8 mouse cellular contexts compared by ENCODE assay signal in genomic region chr15:102516293-102516692, GRCm38 (mm10). TPM values are rescaled to one million over a fixed set of nuclear protein-coding genes. Genes with fewer than 3 reads are reported as not detected.
DNase-seq lines count a peak whose midpoint lies in the region; ATAC-seq lines count a peak whose summit lies in the region.

No protein-coding gene starts in this region.

- peak; percentile 61 for DNase-seq in left cerebral cortex, postnatal 4 days
- DNase-seq in left cerebral cortex, adult 8-10 months (ENCODE audit: low spot score in 2 of 2) = no peak
- peak; percentile 47 for DNase-seq in ZHBTc4 (ENCODE audit: low read depth, low spot score)
- DNase-seq in forebrain, embryonic 14.5 days (ENCODE audit: low spot score) = peak; percentile 43
- DNase-seq in liver, embryonic 13.5 days = no peak
- DNase-seq in adrenal gland, postnatal 14 days = no peak
- DNase-seq in adrenal gland, postnatal 36 days = no peak

- H3K36me3 ChIP-seq in forebrain, embryonic 14.5 days (ENCODE audit: control insufficient read depth, insufficient read depth, low read length) = peaks cover 4% of the 10 kb centered on the region; the same call in 1 of the 2 replicates
- peaks cover 7% of the 10 kb centered on the region; the same call in 1 of the 2 replicates for H3K36me3 ChIP-seq in liver, embryonic 13.5 days

- peak overlapping the region; percentile 61 for H3K4me2 ChIP-seq in forebrain, embryonic 14.5 days (ENCODE audit: low read length)
- peak overlapping the region; percentile 98 for H3K4me2 ChIP-seq in liver, embryonic 13.5 days

- peak overlapping the region; percentile 87 for H3K9ac ChIP-seq in forebrain, embryonic 14.5 days (ENCODE audit: low read length)
- peak overlapping the region; percentile 75 for H3K9ac ChIP-seq in liver, embryonic 13.5 days

- 0 out of 2 replicates have a peak, but pooled peaks have one; percentile 0 for ATAC-seq in forebrain, embryonic 14.5 days
- ATAC-seq in liver, embryonic 13.5 days (ENCODE audit: low read depth) = no peak
- no peak for ATAC-seq in monocyte, adult 5-6 weeks (replicated peaks; ENCODE audit: insufficient number of reproducible peaks, low FRiP score, low TSS enrichment, poor library complexity, severe bottlenecking)

- H3K27ac ChIP-seq in forebrain, embryonic 14.5 days (ENCODE audit: low read depth, low read length) = peak overlapping the region; percentile 87
- H3K27ac ChIP-seq in liver, embryonic 13.5 days = no peak overlapping the region

- no peaks in the 10 kb centered on the region for H3K27me3 ChIP-seq in forebrain, embryonic 14.5 days (replicated peaks; ENCODE audit: control insufficient read depth, insufficient read depth, low read length)
- peaks cover 15% of the 10 kb centered on the region; the same call in 1 of the 2 replicates for H3K27me3 ChIP-seq in liver, embryonic 13.5 days

- H3K9me3 ChIP-seq in forebrain, embryonic 14.5 days (replicated peaks; ENCODE audit: control insufficient read depth, low read length) = no peaks in the 10 kb centered on the region
- H3K9me3 ChIP-seq in liver, embryonic 13.5 days (replicated peaks) = no peaks in the 10 kb centered on the region

- H3K4me3 ChIP-seq in forebrain, embryonic 14.5 days (ENCODE audit: low read depth, low read length) = peak overlapping the region; percentile 75
- peak overlapping the region; percentile 81 for H3K4me3 ChIP-seq in liver, embryonic 13.5 days (replicated peaks)

- WGBS in forebrain, embryonic 14.5 days = 0% methylated on average over 12 of the region's 12 CpGs
- 11% methylated on average over 12 of the region's 12 CpGs for WGBS in liver, embryonic 13.5 days (ENCODE audit: insufficient replicate concordance)

- peaks cover 26% of the 10 kb centered on the region for H3K4me1 ChIP-seq in forebrain, embryonic 14.5 days (ENCODE audit: control insufficient read depth, insufficient read depth, low read length)
- peaks cover 50% of the 10 kb centered on the region for H3K4me1 ChIP-seq in liver, embryonic 13.5 days (replicated peaks)

- intact Hi-C loops in left cerebral cortex, postnatal 4 days (cut with DNase I) = no loop called here

RNA-seq across cellular contexts. Expression of gene Map3k12, which starts 0.6 kb away (rescaled TPM):
- 10 to 100 TPM; 90.1 to 93.0 TPM for total RNA-seq in left cerebral cortex, postnatal 4 days (2021)
- 10 to 100 TPM; 85.6 to 93.8 (median 89.3) TPM for total RNA-seq in left cerebral cortex, adult 8-10 months (2022)
- polyA plus RNA-seq in forebrain, embryonic 14.5 days (2014; fragmentation: Nextera tagmentation; extraction: Ambion mirVana) = 28.6 and 36.9 TPM in 2 replicates
- 1.8 and 2.1 TPM in 2 replicates for polyA plus RNA-seq in liver, embryonic 13.5 days (2015; fragmentation: Nextera tagmentation; extraction: Ambion mirVana)
- 0.32 to 1.2 TPM (median 0.97 TPM) in 3 replicates for total RNA-seq in monocyte, adult 5-6 weeks (2017)
- total RNA-seq in adrenal gland, postnatal 14 days (2021) = 8.2 and 9.4 TPM in 2 replicates
- total RNA-seq in adrenal gland, postnatal 36 days (2021) = 1 to 10 TPM; 8.0 to 8.9 TPM

RNA-seq across cellular contexts. Expression of gene Tarbp2, which starts 1.7 kb away (rescaled TPM):
- total RNA-seq in left cerebral cortex, postnatal 4 days (2021) = 10 to 100 TPM; 71.4 to 72.0 TPM
- 10 to 100 TPM; 30.3 to 37.4 (median 35.2) TPM for total RNA-seq in left cerebral cortex, adult 8-10 months (2022)
- 83.9 and 90.7 TPM in 2 replicates for polyA plus RNA-seq in forebrain, embryonic 14.5 days (2014; fragmentation: Nextera tagmentation; extraction: Ambion mirVana)
- 52.2 and 55.4 TPM in 2 replicates for polyA plus RNA-seq in liver, embryonic 13.5 days (2015; fragmentation: Nextera tagmentation; extraction: Ambion mirVana)
- total RNA-seq in monocyte, adult 5-6 weeks (2017) = 16.2 to 27.3 TPM (median 20.8 TPM) in 3 replicates
- total RNA-seq in adrenal gland, postnatal 14 days (2021) = 34.2 and 35.0 TPM in 2 replicates
- total RNA-seq in adrenal gland, postnatal 36 days (2021) = 10 to 100 TPM; 32.5 to 33.5 TPM

RNA-seq across cellular contexts. Expression of gene Npff, which starts 8.4 kb away (rescaled TPM):
- total RNA-seq in left cerebral cortex, postnatal 4 days (2021) = 1 to 10 TPM; 3.9 to 5.0 TPM
- 1 to 10 TPM; 2.1 to 4.8 (median 3.2) TPM for total RNA-seq in left cerebral cortex, adult 8-10 months (2022)
- 1.3 and 1.4 TPM in 2 replicates for polyA plus RNA-seq in forebrain, embryonic 14.5 days (2014; fragmentation: Nextera tagmentation; extraction: Ambion mirVana)
- 0.93 and 1.1 TPM in 2 replicates for polyA plus RNA-seq in liver, embryonic 13.5 days (2015; fragmentation: Nextera tagmentation; extraction: Ambion mirVana)
- 2.3 to 5.9 TPM in 2 of 3 replicates, not detected in the other for total RNA-seq in monocyte, adult 5-6 weeks (2017)
- 4.1 and 4.8 TPM in 2 replicates for total RNA-seq in adrenal gland, postnatal 14 days (2021)
- 1 to 10 TPM; 2.5 to 3.6 TPM for total RNA-seq in adrenal gland, postnatal 36 days (2021)

RNA-seq across cellular contexts. Expression of gene Gm10337, which starts 12.8 kb away (rescaled TPM):
- total RNA-seq in left cerebral cortex, postnatal 4 days (2021) = not detected
- not detected for total RNA-seq in left cerebral cortex, adult 8-10 months (2022)
- 13.4 TPM in 1 of 2 replicates, not detected in the other for polyA plus RNA-seq in forebrain, embryonic 14.5 days (2014; fragmentation: Nextera tagmentation; extraction: Ambion mirVana)
- polyA plus RNA-seq in liver, embryonic 13.5 days (2015; fragmentation: Nextera tagmentation; extraction: Ambion mirVana) = not detected in 2 replicates
- total RNA-seq in monocyte, adult 5-6 weeks (2017) = not detected in 3 replicates
- total RNA-seq in adrenal gland, postnatal 14 days (2021) = not detected in 2 replicates
- not detected for total RNA-seq in adrenal gland, postnatal 36 days (2021)

RNA-seq across cellular contexts. Expression of gene Pcbp2, which starts 46.0 kb away (rescaled TPM):
- total RNA-seq in left cerebral cortex, postnatal 4 days (2021) = 100 to 1,000 TPM; 546 to 548 TPM
- 100 to 1,000 TPM; 481 to 511 (median 488) TPM for total RNA-seq in left cerebral cortex, adult 8-10 months (2022)
- polyA plus RNA-seq in forebrain, embryonic 14.5 days (2014; fragmentation: Nextera tagmentation; extraction: Ambion mirVana) = 187 and 226 TPM in 2 replicates
- 91.4 and 92.1 TPM in 2 replicates for polyA plus RNA-seq in liver, embryonic 13.5 days (2015; fragmentation: Nextera tagmentation; extraction: Ambion mirVana)
- 106 to 183 TPM (median 119 TPM) in 3 replicates for total RNA-seq in monocyte, adult 5-6 weeks (2017)
- total RNA-seq in adrenal gland, postnatal 14 days (2021) = 726 and 812 TPM in 2 replicates
- total RNA-seq in adrenal gland, postnatal 36 days (2021) = 100 to 1,000 TPM; 724 to 759 TPM

Comparison
In these comparisons a context has a peak if more than half of its experiments do, and no peak if none do; other contexts are left out.
1. DNase-seq: peak in left cerebral cortex, postnatal 4 days (single experiment), ZHBTc4 (single experiment) and forebrain, embryonic 14.5 days (single experiment); none in left cerebral cortex, adult 8-10 months (0 of 2), liver, embryonic 13.5 days (single experiment), adrenal gland, postnatal 14 days (single experiment) and adrenal gland, postnatal 36 days (0 of 2).